Mouse (Mus musculus): ENCODE data around the gene Grid1. TPM values are rescaled to one million over a fixed set of nuclear protein-coding genes. Genes with fewer than 3 reads are reported as not detected.

The Grid1 gene
- polyA plus RNA-seq, 1 experiment from 2014 or later: 1.1 TPM

DNA sequence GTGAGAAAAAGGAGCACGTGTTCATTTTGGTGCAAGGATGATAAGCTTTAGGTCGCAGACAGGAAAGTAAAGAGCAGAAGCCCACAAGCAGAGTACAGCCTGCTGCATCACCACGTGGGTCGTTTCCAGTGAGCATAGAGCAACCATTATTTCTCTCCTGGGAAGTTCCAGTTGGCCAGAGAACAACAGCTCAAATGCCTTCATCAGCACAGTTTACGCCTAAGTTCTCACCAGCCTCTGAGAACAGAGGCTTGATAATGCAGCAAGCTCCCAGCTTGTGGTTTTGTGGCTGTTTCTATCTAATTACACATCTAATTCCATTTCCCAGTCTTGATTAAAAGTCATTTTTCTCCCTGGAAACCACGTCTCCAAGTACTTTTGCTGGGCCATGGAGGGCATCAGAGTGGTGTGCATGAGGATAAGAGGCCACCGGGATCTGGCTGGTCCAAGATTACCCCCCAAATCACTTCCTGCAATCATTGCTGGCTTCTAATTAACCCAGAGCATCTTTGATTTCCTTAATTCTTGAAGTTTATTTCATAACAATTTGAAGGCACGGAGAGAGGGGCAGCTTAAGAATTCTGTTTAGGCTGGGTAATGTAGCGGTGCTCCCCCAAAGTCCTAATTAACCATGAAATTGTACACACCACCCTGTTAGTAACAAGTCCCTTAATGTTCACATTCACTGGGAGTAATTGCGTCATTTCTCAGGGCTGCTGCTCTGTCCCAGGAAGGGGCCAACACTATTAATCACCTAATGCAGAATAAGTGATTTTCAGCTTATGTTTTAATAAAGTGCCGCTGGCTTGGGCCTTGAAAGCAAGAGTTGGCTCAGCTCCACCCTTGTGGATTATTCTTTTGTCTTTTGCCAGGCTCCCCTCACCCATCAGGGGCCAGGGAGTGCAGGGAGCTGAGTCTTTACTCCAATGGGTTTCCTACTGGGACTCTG is 292.7 kb downstream of the Grid1 start:
- H3K9me3 ChIP-seq (replicated peaks; ENCODE audit: control insufficient read depth, low read length): no peaks in the 10 kb centered on the region
- H3K36me3 ChIP-seq (ENCODE audit: control insufficient read depth, insufficient read depth, low read length): no peaks in the 10 kb centered on the region
- H3K27ac ChIP-seq (ENCODE audit: low read depth, low read length): no peak overlapping the region
- H3K27me3 ChIP-seq (replicated peaks; ENCODE audit: control insufficient read depth, insufficient read depth, low read length): peaks cover 6% of the 10 kb centered on the region; the same call in 1 of the 2 replicates
- no peak overlapping the region for H3K4me3 ChIP-seq (ENCODE audit: low read depth, low read length)
- no peak overlapping the region for H3K4me2 ChIP-seq (ENCODE audit: low read length)
- peak; percentile 91 for DNase-seq (ENCODE audit: low spot score)
- peak; percentile 94 for ATAC-seq
- WGBS: 9% methylated on average over 11 of the region's 11 CpGs
- H3K4me1 ChIP-seq (ENCODE audit: control insufficient read depth, insufficient read depth, low read length): peaks cover 5% of the 10 kb centered on the region; the same call in 1 of the 2 replicates
- H3K9ac ChIP-seq (ENCODE audit: low read length): no peak overlapping the region

DNA sequence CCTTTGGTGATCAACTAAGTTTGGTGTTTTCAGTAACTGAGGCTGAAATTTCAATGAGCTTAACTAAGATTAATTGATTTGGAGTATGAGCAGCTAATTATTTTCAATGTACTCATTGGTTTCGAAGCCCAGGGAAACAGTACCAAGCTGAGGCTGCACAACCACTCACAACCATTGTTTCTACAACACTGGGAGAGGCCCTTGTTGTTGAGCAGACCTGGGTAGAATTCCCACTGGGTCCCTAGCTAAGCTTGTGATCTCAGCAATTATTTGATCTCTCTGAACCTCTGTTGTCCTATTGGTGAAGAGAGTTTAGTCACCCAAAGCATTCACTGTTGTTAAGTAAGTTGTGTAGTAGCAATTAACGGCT is 293.4 kb downstream of the Grid1 start:
- Histone ChIP-seq H3K4me3 (ENCODE audit: low read depth, low read length) (no peak overlapping the region), H3K9me3 (replicated peaks; ENCODE audit: control insufficient read depth, low read length) (no peaks in the 10 kb centered on the region), H3K36me3 (ENCODE audit: control insufficient read depth, insufficient read depth, low read length) (no peaks in the 10 kb centered on the region), H3K4me2 (ENCODE audit: low read length) (no peak overlapping the region), H3K27me3 (replicated peaks; ENCODE audit: control insufficient read depth, insufficient read depth, low read length) (peaks cover 6% of the 10 kb centered on the region; the same call in 1 of the 2 replicates), H3K27ac (ENCODE audit: low read depth, low read length) (no peak overlapping the region), H3K9ac (ENCODE audit: low read length) (no peak overlapping the region), H3K4me1 (ENCODE audit: control insufficient read depth, insufficient read depth, low read length) (peaks cover 5% of the 10 kb centered on the region; the same call in 1 of the 2 replicates)
- DNase-seq (ENCODE audit: low spot score): no peak
- ATAC-seq: peak; percentile 64
- WGBS: 6% methylated on average over 2 of the region's 2 CpGs

DNA sequence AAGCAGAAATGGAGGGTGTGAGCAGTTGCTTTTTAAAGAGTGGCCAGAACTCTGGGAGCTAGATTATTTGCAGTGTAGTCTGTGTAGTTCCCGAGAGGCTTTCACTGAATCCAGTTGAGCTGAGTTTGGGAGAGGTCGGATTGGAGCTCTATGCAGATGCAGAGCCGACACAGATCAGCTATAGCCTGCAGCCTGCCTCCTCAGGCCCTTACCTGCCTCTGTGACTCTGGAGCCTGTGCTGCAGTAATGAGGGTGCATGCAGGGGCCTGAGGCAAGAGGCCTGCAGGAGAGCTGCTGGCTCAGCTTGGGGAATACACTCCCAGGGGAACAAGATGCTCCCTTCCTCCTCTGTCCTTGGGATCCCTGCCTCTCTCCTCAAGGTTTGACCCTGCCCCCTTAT is 296.0 kb downstream of the Grid1 start:
- Histone ChIP-seq H3K36me3 (ENCODE audit: control insufficient read depth, insufficient read depth, low read length) (no peaks in the 10 kb centered on the region), H3K27me3 (replicated peaks; ENCODE audit: control insufficient read depth, insufficient read depth, low read length) (peaks cover 6% of the 10 kb centered on the region; the same call in 1 of the 2 replicates), H3K27ac (ENCODE audit: low read depth, low read length) (no peak overlapping the region), H3K4me2 (ENCODE audit: low read length) (no peak overlapping the region), H3K9me3 (replicated peaks; ENCODE audit: control insufficient read depth, low read length) (no peaks in the 10 kb centered on the region), H3K4me3 (ENCODE audit: low read depth, low read length) (no peak overlapping the region), H3K9ac (ENCODE audit: low read length) (no peak overlapping the region), H3K4me1 (ENCODE audit: control insufficient read depth, insufficient read depth, low read length) (peaks cover 5% of the 10 kb centered on the region; the same call in 1 of the 2 replicates)
- 60% methylated on average over 3 of the region's 3 CpGs for WGBS
- DNase-seq (ENCODE audit: low spot score): no peak
- ATAC-seq: no peak

DNA sequence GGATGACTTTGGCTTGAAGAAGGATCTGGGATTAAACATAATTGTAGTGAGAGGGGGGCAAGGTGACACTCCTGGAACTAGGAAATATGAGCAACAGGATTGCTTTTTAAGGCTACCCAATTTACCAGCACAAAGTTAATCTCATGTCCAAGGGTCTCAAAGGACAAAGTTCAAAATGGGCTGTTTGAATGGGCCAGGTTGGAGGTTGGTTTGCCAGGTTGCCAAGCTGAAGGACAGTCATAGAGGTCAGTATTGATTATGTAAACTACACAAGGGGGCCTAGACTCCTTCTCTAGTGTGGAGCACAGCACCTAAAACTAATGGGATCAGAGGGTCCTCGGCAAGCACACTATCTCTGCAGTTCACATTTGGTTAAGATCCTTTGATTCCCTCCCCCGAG is 300.2 kb downstream of the Grid1 start:
- H3K27ac ChIP-seq (ENCODE audit: low read depth, low read length): no peak overlapping the region
- 0 out of 2 replicates have a peak, but pooled peaks cover 3% of the 10 kb centered on the region for H3K27me3 ChIP-seq (replicated peaks; ENCODE audit: control insufficient read depth, insufficient read depth, low read length)
- no peaks in the 10 kb centered on the region for H3K9me3 ChIP-seq (replicated peaks; ENCODE audit: control insufficient read depth, low read length)
- H3K4me2 ChIP-seq (ENCODE audit: low read length): no peak overlapping the region
- ATAC-seq (no peak), DNase-seq (ENCODE audit: low spot score) (no peak)
- no peaks in the 10 kb centered on the region for H3K4me1 ChIP-seq (ENCODE audit: control insufficient read depth, insufficient read depth, low read length)
- no peak overlapping the region for H3K4me3 ChIP-seq (ENCODE audit: low read depth, low read length)
- H3K9ac ChIP-seq (ENCODE audit: low read length): no peak overlapping the region
- H3K36me3 ChIP-seq (ENCODE audit: control insufficient read depth, insufficient read depth, low read length): no peaks in the 10 kb centered on the region
- 72% methylated on average over 2 of the region's 2 CpGs for WGBS

DNA sequence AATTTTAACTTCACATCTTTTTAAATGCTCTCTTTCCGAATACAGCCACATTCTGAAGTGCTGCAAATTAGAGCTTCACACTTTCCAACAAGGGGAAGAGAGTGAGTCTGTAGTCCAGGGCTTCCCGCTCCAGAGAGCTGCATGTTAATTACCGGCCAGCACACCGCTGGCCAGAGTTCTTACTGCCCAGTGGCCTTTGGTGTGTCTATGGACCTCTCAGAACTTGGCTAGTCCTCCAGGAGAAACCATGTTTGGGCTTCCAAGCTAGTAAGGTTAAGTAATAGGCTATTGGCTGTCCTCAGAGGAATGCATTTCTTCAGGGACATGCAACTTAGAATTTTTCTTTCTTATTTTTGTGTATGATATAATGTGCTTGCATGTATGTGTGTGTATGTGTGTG is 301.0 kb downstream of the Grid1 start:
- H3K9ac ChIP-seq (ENCODE audit: low read length): no peak overlapping the region
- no peak for DNase-seq (ENCODE audit: low spot score)
- H3K36me3 ChIP-seq (ENCODE audit: control insufficient read depth, insufficient read depth, low read length): no peaks in the 10 kb centered on the region
- no peak overlapping the region for H3K4me3 ChIP-seq (ENCODE audit: low read depth, low read length)
- ATAC-seq: no peak
- 90% methylated on average over 4 of the region's 4 CpGs for WGBS
- H3K4me1 ChIP-seq (ENCODE audit: control insufficient read depth, insufficient read depth, low read length): no peaks in the 10 kb centered on the region
- no peak overlapping the region for H3K27ac ChIP-seq (ENCODE audit: low read depth, low read length)
- no peaks in the 10 kb centered on the region for H3K9me3 ChIP-seq (replicated peaks; ENCODE audit: control insufficient read depth, low read length)
- H3K27me3 ChIP-seq (replicated peaks; ENCODE audit: control insufficient read depth, insufficient read depth, low read length): 0 out of 2 replicates have a peak, but pooled peaks cover 3% of the 10 kb centered on the region
- H3K4me2 ChIP-seq (ENCODE audit: low read length): no peak overlapping the region

DNA sequence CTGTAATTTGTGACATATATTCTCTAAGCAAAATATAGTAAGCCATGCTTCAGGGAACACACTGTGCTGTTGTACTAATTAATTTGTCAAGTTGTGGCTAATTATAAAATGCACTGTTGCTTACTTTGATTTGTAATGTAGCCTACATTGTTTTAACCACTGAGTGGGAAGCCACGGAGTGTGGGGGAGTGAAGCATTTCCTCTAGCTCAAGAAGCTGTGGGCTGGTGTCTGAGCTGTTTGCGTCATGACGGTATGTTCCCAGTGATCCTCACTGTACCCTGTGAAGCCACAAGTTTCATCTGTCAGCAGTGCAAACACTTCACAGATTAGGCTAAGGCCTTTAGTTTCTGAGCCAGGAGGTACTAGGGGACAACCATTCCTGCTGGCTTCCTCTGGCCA is 302.2 kb downstream of the Grid1 start:
- Histone ChIP-seq H3K9ac (ENCODE audit: low read length) (no peak overlapping the region), H3K36me3 (ENCODE audit: control insufficient read depth, insufficient read depth, low read length) (no peaks in the 10 kb centered on the region), H3K27me3 (replicated peaks; ENCODE audit: control insufficient read depth, insufficient read depth, low read length) (0 out of 2 replicates have a peak, but pooled peaks cover under 1% of the 10 kb centered on the region), H3K9me3 (replicated peaks; ENCODE audit: control insufficient read depth, low read length) (no peaks in the 10 kb centered on the region), H3K4me3 (ENCODE audit: low read depth, low read length) (no peak overlapping the region), H3K27ac (ENCODE audit: low read depth, low read length) (no peak overlapping the region), H3K4me2 (ENCODE audit: low read length) (no peak overlapping the region), H3K4me1 (ENCODE audit: control insufficient read depth, insufficient read depth, low read length) (no peaks in the 10 kb centered on the region)
- ATAC-seq (no peak), DNase-seq (ENCODE audit: low spot score) (no peak)
- WGBS: 70% methylated on average over 3 of the region's 3 CpGs

DNA sequence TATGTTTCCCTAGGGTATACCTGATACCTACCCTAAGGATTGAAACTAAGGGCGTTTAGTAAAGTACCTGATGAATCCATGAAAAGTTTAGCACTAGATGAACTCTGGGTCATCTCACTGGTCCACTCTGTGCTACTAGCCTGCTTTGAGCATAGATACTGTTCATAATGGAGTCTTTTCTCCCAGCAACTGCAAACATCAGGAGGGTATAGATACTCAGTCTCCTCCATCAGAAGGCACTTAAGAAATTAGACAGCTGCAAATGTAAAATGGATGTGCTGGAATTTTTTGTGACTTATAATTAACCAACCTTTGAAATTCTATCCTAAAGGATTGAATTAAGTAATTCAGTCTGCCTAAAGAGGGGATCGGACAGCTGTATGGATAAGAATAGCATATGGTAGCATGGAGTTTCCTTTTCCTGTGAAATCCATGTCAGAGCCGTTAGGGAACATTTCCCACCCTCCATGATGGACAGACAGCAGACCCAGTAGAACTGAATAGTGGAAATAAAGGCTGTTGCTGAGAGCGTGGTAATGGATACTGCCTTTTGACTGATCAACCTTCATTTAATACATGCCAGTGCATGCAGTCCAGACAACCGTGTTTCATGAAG is 303.5 kb downstream of the Grid1 start:
- Histone ChIP-seq H3K9me3 (replicated peaks; ENCODE audit: control insufficient read depth, low read length) (no peaks in the 10 kb centered on the region), H3K36me3 (ENCODE audit: control insufficient read depth, insufficient read depth, low read length) (no peaks in the 10 kb centered on the region), H3K27ac (ENCODE audit: low read depth, low read length) (no peak overlapping the region), H3K4me3 (ENCODE audit: low read depth, low read length) (no peak overlapping the region), H3K9ac (ENCODE audit: low read length) (no peak overlapping the region), H3K27me3 (replicated peaks; ENCODE audit: control insufficient read depth, insufficient read depth, low read length) (no peaks in the 10 kb centered on the region), H3K4me1 (ENCODE audit: control insufficient read depth, insufficient read depth, low read length) (no peaks in the 10 kb centered on the region), H3K4me2 (ENCODE audit: low read length) (no peak overlapping the region)
- 79% methylated on average over 5 of the region's 5 CpGs for WGBS
- DNase-seq (ENCODE audit: low spot score) (no peak), ATAC-seq (no peak)

DNA sequence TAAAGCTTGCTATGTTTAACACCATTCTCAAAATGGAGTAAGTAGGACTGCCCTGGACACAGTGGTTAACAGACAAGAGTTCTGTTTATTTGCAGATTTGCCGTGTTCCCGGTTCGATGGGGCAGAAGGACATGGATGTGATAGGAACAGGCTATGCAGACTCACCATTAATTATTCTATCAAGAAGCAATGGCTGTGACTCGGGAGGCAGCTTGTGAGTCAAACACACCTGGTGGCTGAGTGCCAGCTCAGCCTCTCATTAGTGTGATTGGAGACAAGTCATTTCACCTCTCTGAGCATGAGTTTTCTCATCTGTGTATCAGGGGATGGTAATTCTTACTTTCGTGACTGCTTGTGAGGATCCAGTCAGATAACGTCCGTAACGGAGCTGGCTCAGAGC is 307.7 kb downstream of the Grid1 start:
- Histone ChIP-seq H3K4me3 (ENCODE audit: low read depth, low read length) (no peak overlapping the region), H3K36me3 (ENCODE audit: control insufficient read depth, insufficient read depth, low read length) (no peaks in the 10 kb centered on the region), H3K4me1 (ENCODE audit: control insufficient read depth, insufficient read depth, low read length) (no peaks in the 10 kb centered on the region), H3K4me2 (ENCODE audit: low read length) (no peak overlapping the region), H3K27me3 (replicated peaks; ENCODE audit: control insufficient read depth, insufficient read depth, low read length) (no peaks in the 10 kb centered on the region), H3K9ac (ENCODE audit: low read length) (no peak overlapping the region), H3K27ac (ENCODE audit: low read depth, low read length) (no peak overlapping the region), H3K9me3 (replicated peaks; ENCODE audit: control insufficient read depth, low read length) (no peaks in the 10 kb centered on the region)
- DNase-seq (ENCODE audit: low spot score) (no peak), ATAC-seq (no peak)
- WGBS: 92% methylated on average over 8 of the region's 8 CpGs

DNA sequence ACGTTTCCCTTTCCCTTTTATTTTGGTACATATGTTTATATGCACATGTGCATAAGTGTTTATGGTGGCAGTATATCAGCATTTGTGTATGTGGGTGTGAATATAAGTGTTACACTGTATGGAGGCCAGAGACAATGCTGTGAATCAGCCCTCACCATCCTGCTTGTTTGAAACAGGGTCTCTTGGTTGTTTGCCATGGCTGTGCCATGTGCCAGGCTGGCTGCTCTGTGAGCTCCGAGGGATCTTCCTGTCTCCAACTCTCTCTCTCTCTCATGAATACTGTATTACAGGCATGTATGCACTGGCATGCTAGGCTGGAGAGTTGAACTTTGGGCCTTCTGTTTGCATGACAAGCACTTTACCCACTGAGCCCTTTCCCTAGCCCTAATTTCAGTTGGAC is 315.1 kb downstream of the Grid1 start:
- WGBS: 79% methylated on average over 2 of the region's 2 CpGs
- Histone ChIP-seq H3K4me1 (ENCODE audit: control insufficient read depth, insufficient read depth, low read length) (no peaks in the 10 kb centered on the region), H3K9me3 (replicated peaks; ENCODE audit: control insufficient read depth, low read length) (no peaks in the 10 kb centered on the region), H3K36me3 (ENCODE audit: control insufficient read depth, insufficient read depth, low read length) (no peaks in the 10 kb centered on the region), H3K4me3 (ENCODE audit: low read depth, low read length) (no peak overlapping the region), H3K9ac (ENCODE audit: low read length) (no peak overlapping the region), H3K27ac (ENCODE audit: low read depth, low read length) (no peak overlapping the region), H3K27me3 (replicated peaks; ENCODE audit: control insufficient read depth, insufficient read depth, low read length) (no peaks in the 10 kb centered on the region), H3K4me2 (ENCODE audit: low read length) (no peak overlapping the region)
- DNase-seq (ENCODE audit: low spot score) (no peak), ATAC-seq (no peak)

Data from forebrain, embryonic 14.5 days (tissue).